Mouse (Mus musculus) stomach, embryonic 14.5 days (tissue): ENCODE data around the gene Slc2a1. TPM values are rescaled to one million over a fixed set of nuclear protein-coding genes. Genes with fewer than 3 reads are reported as not detected.

ENCODE experiments used
- ATAC-seq: fragments of 200-750 bp; cut with Nextera tagmentation; 2 replicates; pipeline ENCODE4 v1.8.0; 2017; ENCODE audit warnings: low read depth, moderate TSS enrichment; ENCODE audit not compliant: insufficient number of reproducible peaks, insufficient read depth, low FRiP score
- H3K27ac ChIP-seq: fragments of 300-500 bp; sonication (generic); 2 replicates; pipeline ENCODE4 v1.5.1; 2014; ENCODE audit warnings: mild to moderate bottlenecking, low read length, moderate library complexity, mixed read lengths
- H3K27me3 ChIP-seq: fragments of 300-500 bp; sonication (generic); 2 replicates; pipeline ENCODE4 v1.6.1; 2014; ENCODE audit warnings: low read length, control low read depth, mixed read lengths; ENCODE audit not compliant: control insufficient read depth, insufficient read depth
- H3K36me3 ChIP-seq: fragments of 300-500 bp; sonication (generic); 2 replicates; pipeline ENCODE4 v1.6.1; 2014; ENCODE audit warnings: mild to moderate bottlenecking, control low read depth, low read length, moderate library complexity, mixed read lengths; ENCODE audit not compliant: control insufficient read depth, insufficient read depth
- H3K4me1 ChIP-seq: fragments of 300-500 bp; sonication (generic); 2 replicates; pipeline ENCODE4 v1.6.1; 2014; ENCODE audit warnings: low read length, control low read depth, mixed read lengths; ENCODE audit not compliant: control insufficient read depth, insufficient read depth
- H3K4me2 ChIP-seq: fragments of 300-500 bp; sonication (generic); replicated peaks from 2 replicates; pipeline ENCODE4 v1.6.1; 2014; ENCODE audit warnings: low read depth, low read length, control low read depth
- H3K4me3 ChIP-seq: fragments of 300-500 bp; sonication (generic); 2 replicates; pipeline ENCODE4 v1.5.1; 2014; ENCODE audit warnings: low read depth, low read length, control low read depth
- H3K9ac ChIP-seq: fragments of 300-500 bp; sonication (generic); replicated peaks from 2 replicates; pipeline ENCODE4 v1.6.1; 2014; ENCODE audit warnings: low read depth, mild to moderate bottlenecking, control low read depth, low read length, moderate library complexity, mixed read lengths
- H3K9me3 ChIP-seq: fragments of 300-500 bp; sonication (generic); 2 replicates; pipeline ENCODE4 v1.6.1; 2016; ENCODE audit warnings: low read depth, low read length, control low read depth; ENCODE audit not compliant: control insufficient read depth
- WGBS: fragments of 180-500 bp; shearing (Covaris S2); extraction: QIAGEN DNeasy Blood & Tissue Kit; methylation state at CpG from one replicate; pipeline ENCODE4 v1.1.7; 2014; 5-methylcytosine and 5-hydroxymethylcytosine counted together
- polyA plus RNA-seq: library from polyadenylated mRNA; unstranded; fragments of >200 nt; fragmentation: Nextera tagmentation; extraction: Ambion mirVana; gene quantifications from 2 replicates; pipeline ENCODE4 v1.2.1, GENCODE M21; 2014

Gene Slc2a1
- 120 and 139 TPM in 2 replicates for polyA plus RNA-seq

- peak; percentile 93 for ATAC-seq
- H3K4me1 ChIP-seq = peaks cover 24% of the 10 kb centered on the region
Measured at GRCm38 (mm10) chr4:119108495-119109408, at the start of gene Slc2a1. TSS of gene Slc2a1 (plus strand) at chr4:119108711.

GRCm38 (mm10) chr4:119066791-119067190 is 41.7 kb upstream of the Slc2a1 start:
- Histone ChIP-seq H3K9ac (no peak overlapping the region), H3K27me3 (no peaks in the 10 kb centered on the region), H3K4me2 (no peak overlapping the region), H3K9me3 (no peaks in the 10 kb centered on the region), H3K4me3 (no peak overlapping the region), H3K27ac (no peak overlapping the region), H3K36me3 (no peaks in the 10 kb centered on the region), H3K4me1 (peaks cover 7% of the 10 kb centered on the region; the same call in 1 of the 2 replicates)
- ATAC-seq = no peak
- WGBS = 82% methylated on average over 3 of the region's 3 CpGs

More at GRCm38 (mm10) chr4:119108495-119109408, at the start of gene Slc2a1:
- under 1% methylated on average over 76 of the region's 88 CpGs for WGBS
- Histone ChIP-seq H3K4me3 (peak within 1 kb of the TSS; percentile 76), H3K36me3 (peaks cover 4% of the 10 kb centered on the region; the same call in 1 of the 2 replicates), H3K4me2 (peak within 1 kb of the TSS; percentile 77), H3K9ac (peak within 1 kb of the TSS; percentile 87), H3K27ac (peak within 1 kb of the TSS; percentile 99), H3K27me3 (no peaks in the 10 kb centered on the region), H3K9me3 (no peaks in the 10 kb centered on the region)

GRCm38 (mm10) chr4:119067204-119067603 is 41.3 kb upstream of the Slc2a1 start:
- no peaks in the 10 kb centered on the region for H3K9me3 ChIP-seq
- H3K27ac ChIP-seq = no peak overlapping the region
- no peak overlapping the region for H3K9ac ChIP-seq
- H3K36me3 ChIP-seq = no peaks in the 10 kb centered on the region
- no peak overlapping the region for H3K4me2 ChIP-seq
- 64% methylated on average over 2 of the region's 2 CpGs for WGBS
- no peak overlapping the region for H3K4me3 ChIP-seq
- no peak for ATAC-seq
- H3K27me3 ChIP-seq = peaks cover 2% of the 10 kb centered on the region; the same call in 1 of the 2 replicates
- peaks cover 11% of the 10 kb centered on the region; the same call in 1 of the 2 replicates for H3K4me1 ChIP-seq

GRCm38 (mm10) chr4:119068918-119069317 is 39.6 kb upstream of the Slc2a1 start:
- H3K4me3 ChIP-seq = no peak overlapping the region
- ATAC-seq = no peak
- H3K27me3 ChIP-seq = peaks cover 5% of the 10 kb centered on the region; the same call in 1 of the 2 replicates
- no peak overlapping the region for H3K9ac ChIP-seq
- no peaks in the 10 kb centered on the region for H3K9me3 ChIP-seq
- H3K4me1 ChIP-seq = peaks cover 18% of the 10 kb centered on the region
- H3K27ac ChIP-seq = no peak overlapping the region
- 66% methylated on average over 6 of the region's 6 CpGs for WGBS
- no peaks in the 10 kb centered on the region for H3K36me3 ChIP-seq
- H3K4me2 ChIP-seq = no peak overlapping the region

- ATAC-seq = no peak
- no peaks in the 10 kb centered on the region for H3K36me3 ChIP-seq
- no peak overlapping the region for H3K4me3 ChIP-seq
- H3K4me1 ChIP-seq = peaks cover 18% of the 10 kb centered on the region
- whole genome bisulfite sequencing = 67% methylated on average over 1 of the region's 1 CpGs
- H3K9ac ChIP-seq = no peak overlapping the region
- no peaks in the 10 kb centered on the region for H3K9me3 ChIP-seq
- H3K27me3 ChIP-seq = peaks cover 5% of the 10 kb centered on the region; the same call in 1 of the 2 replicates
- H3K27ac ChIP-seq = no peak overlapping the region
- H3K4me2 ChIP-seq = no peak overlapping the region
Measured at GRCm38 (mm10) chr4:119070181-119070580, 38.3 kb upstream of the Slc2a1 start.

GRCm38 (mm10) chr4:119070959-119071647 is 37.4 kb upstream of the Slc2a1 start:
- Histone ChIP-seq H3K4me2 (no peak overlapping the region), H3K4me3 (no peak overlapping the region), H3K4me1 (peaks cover 18% of the 10 kb centered on the region), H3K27me3 (peaks cover 5% of the 10 kb centered on the region; the same call in 1 of the 2 replicates), H3K27ac (no peak overlapping the region), H3K9me3 (no peaks in the 10 kb centered on the region), H3K36me3 (no peaks in the 10 kb centered on the region), H3K9ac (no peak overlapping the region)
- 42% methylated on average over 16 of the region's 16 CpGs for WGBS
- ATAC-seq = no peak

- WGBS = 22% methylated on average over 19 of the region's 19 CpGs
- no peak for ATAC-seq
- Histone ChIP-seq H3K27me3 (peaks cover 5% of the 10 kb centered on the region; the same call in 1 of the 2 replicates), H3K9me3 (no peaks in the 10 kb centered on the region), H3K4me1 (peaks cover 18% of the 10 kb centered on the region), H3K4me2 (0 out of 2 replicates have a peak overlapping the region, but pooled peaks have one; percentile 3), H3K36me3 (no peaks in the 10 kb centered on the region), H3K9ac (no peak overlapping the region), H3K4me3 (no peak overlapping the region), H3K27ac (peak overlapping the region; percentile 88)
Measured at GRCm38 (mm10) chr4:119071648-119072362, 36.7 kb upstream of the Slc2a1 start.
